Mouse (Mus musculus): Measurements from ENCODE around the gene Gpsm2. TPM values are rescaled to one million over a fixed set of nuclear protein-coding genes. Genes with fewer than 3 reads are reported as not detected.

The Gpsm2 gene
- polyA plus RNA-seq (2012; rRNA removed) (10.3 and 20.1 TPM in 2 replicates), polyA plus RNA-seq (2014; fragmentation: Nextera tagmentation; extraction: Ambion mirVana) (48.6 and 49.4 TPM in 2 replicates)

- H3K9ac ChIP-seq (replicated peaks) = peak within 1 kb of the TSS; percentile 98
- 7% methylated on average over 53 of the region's 53 CpGs for WGBS (ENCODE audit: insufficient replicate concordance)
- H3K4me3 ChIP-seq (ENCODE audit: insufficient read depth in 1 of 2, low read depth in 2 of 2, low read length in 2 of 2) = peak within 1 kb of the TSS; percentile 94 to 97
- DNase-seq (ENCODE audit: low read depth in 3 of 3, low spot score in 3 of 3) (peak; percentile 91 to 93 (median 91)), ATAC-seq (ENCODE audit: insufficient read depth) (peak; percentile 97)
- peaks cover 27% of the 10 kb centered on the region in 2 experiments for H3K4me1 ChIP-seq (replicated peaks; ENCODE audit: control insufficient read depth in 2 of 2, insufficient read depth in 2 of 2, low read length in 1 of 2)
- H3K27ac ChIP-seq = peak within 1 kb of the TSS; percentile 76
- no peak for TF ChIP-seq CTCF (IDR thresholded peaks at IDR 0.05; ENCODE audit: low read depth)
- TF ChIP-seq EP300 (IDR thresholded peaks at IDR 0.05; ENCODE audit: low read depth) = no peak
- H3K36me3 ChIP-seq (replicated peaks; ENCODE audit: control insufficient read depth, insufficient read depth, low read depth) = no peaks in the 10 kb centered on the region; the same call in 1 of the 2 replicates
- H3K9me3 ChIP-seq (ENCODE audit: control insufficient read depth, low read length) = no peaks in the 10 kb centered on the region
- H3K27me3 ChIP-seq (ENCODE audit: control insufficient read depth, insufficient read depth, low read length) = no peaks in the 10 kb centered on the region
- peak within 1 kb of the TSS; percentile 92 for H3K4me2 ChIP-seq (ENCODE audit: low read depth)
Measured at GRCm38 (mm10) chr3:108722036-108722872, at the start of gene Gpsm2. Gpsm2 (minus strand) TSS chr3:108722309.

GRCm38 (mm10) chr3:108770725-108771368 is 48.7 kb upstream of the Gpsm2 start:
- no peak overlapping the region for H3K4me2 ChIP-seq (ENCODE audit: low read depth)
- no peaks in the 10 kb centered on the region for H3K36me3 ChIP-seq (replicated peaks; ENCODE audit: control insufficient read depth, insufficient read depth, low read depth)
- H3K27ac ChIP-seq = no peak overlapping the region
- H3K27me3 ChIP-seq (ENCODE audit: control insufficient read depth, insufficient read depth, low read length) = no peaks in the 10 kb centered on the region
- ATAC-seq (ENCODE audit: insufficient read depth) (peak; percentile 48), DNase-seq (ENCODE audit: low read depth in 3 of 3, low spot score in 3 of 3) (peak in 2 of 3 experiments; percentile 49 to 50)
- TF ChIP-seq CTCF (IDR thresholded peaks at IDR 0.05; ENCODE audit: low read depth) = peak; percentile 75
- no peak for TF ChIP-seq EP300 (IDR thresholded peaks at IDR 0.05; ENCODE audit: low read depth)
- WGBS (ENCODE audit: insufficient replicate concordance) = 48% methylated on average over 6 of the region's 6 CpGs
- H3K9ac ChIP-seq (replicated peaks) = no peak overlapping the region
- no peak overlapping the region for H3K4me3 ChIP-seq (ENCODE audit: insufficient read depth in 1 of 2, low read depth in 2 of 2, low read length in 2 of 2)
- 0 out of 4 replicates have a peak, but pooled peaks cover 0 to 7% of the 10 kb centered on the region in 2 experiments for H3K4me1 ChIP-seq (replicated peaks; ENCODE audit: control insufficient read depth in 2 of 2, insufficient read depth in 2 of 2, low read length in 1 of 2)
- no peaks in the 10 kb centered on the region for H3K9me3 ChIP-seq (ENCODE audit: control insufficient read depth, low read length)

- TF ChIP-seq EP300 (IDR thresholded peaks at IDR 0.05; ENCODE audit: low read depth) (no peak), CTCF (IDR thresholded peaks at IDR 0.05; ENCODE audit: low read depth) (no peak)
- H3K4me1 ChIP-seq (replicated peaks; ENCODE audit: control insufficient read depth in 2 of 2, insufficient read depth in 2 of 2, low read length in 1 of 2) = 0 out of 4 replicates have a peak, but pooled peaks cover 0 to 7% of the 10 kb centered on the region in 2 experiments
- no peaks in the 10 kb centered on the region for H3K36me3 ChIP-seq (replicated peaks; ENCODE audit: control insufficient read depth, insufficient read depth, low read depth)
- no peak for ATAC-seq (ENCODE audit: insufficient read depth)
- no peak overlapping the region for H3K4me3 ChIP-seq (ENCODE audit: insufficient read depth in 1 of 2, low read depth in 2 of 2, low read length in 2 of 2)
- H3K27me3 ChIP-seq (ENCODE audit: control insufficient read depth, insufficient read depth, low read length) = no peaks in the 10 kb centered on the region
- 48% methylated on average over 6 of the region's 6 CpGs for WGBS (ENCODE audit: insufficient replicate concordance)
- no peaks in the 10 kb centered on the region for H3K9me3 ChIP-seq (ENCODE audit: control insufficient read depth, low read length)
- DNase-seq (ENCODE audit: low read depth in 3 of 3, low spot score in 3 of 3) = no peak
- H3K9ac ChIP-seq (replicated peaks) = no peak overlapping the region
- H3K4me2 ChIP-seq (ENCODE audit: low read depth) = no peak overlapping the region
- no peak overlapping the region for H3K27ac ChIP-seq
Measured at GRCm38 (mm10) chr3:108769547-108769946, 47.4 kb upstream of the Gpsm2 start.

- no peak overlapping the region for H3K9ac ChIP-seq (replicated peaks)
- 0 out of 4 replicates have a peak, but pooled peaks cover 0 to 7% of the 10 kb centered on the region in 2 experiments for H3K4me1 ChIP-seq (replicated peaks; ENCODE audit: control insufficient read depth in 2 of 2, insufficient read depth in 2 of 2, low read length in 1 of 2)
- 27% methylated on average over 10 of the region's 10 CpGs for WGBS (ENCODE audit: insufficient replicate concordance)
- H3K27ac ChIP-seq = no peak overlapping the region
- H3K36me3 ChIP-seq (replicated peaks; ENCODE audit: control insufficient read depth, insufficient read depth, low read depth) = no peaks in the 10 kb centered on the region
- H3K9me3 ChIP-seq (ENCODE audit: control insufficient read depth, low read length) = no peaks in the 10 kb centered on the region
- H3K27me3 ChIP-seq (ENCODE audit: control insufficient read depth, insufficient read depth, low read length) = no peaks in the 10 kb centered on the region
- ATAC-seq (ENCODE audit: insufficient read depth) = no peak
- no peak for DNase-seq (ENCODE audit: low read depth in 3 of 3, low spot score in 3 of 3)
- TF ChIP-seq CTCF (IDR thresholded peaks at IDR 0.05; ENCODE audit: low read depth) (no peak), EP300 (IDR thresholded peaks at IDR 0.05; ENCODE audit: low read depth) (no peak)
- no peak overlapping the region for H3K4me3 ChIP-seq (ENCODE audit: insufficient read depth in 1 of 2, low read depth in 2 of 2, low read length in 2 of 2)
- no peak overlapping the region for H3K4me2 ChIP-seq (ENCODE audit: low read depth)
Measured at GRCm38 (mm10) chr3:108767416-108767815, 45.3 kb upstream of the Gpsm2 start.

- Histone ChIP-seq H3K9ac (replicated peaks) (no peak overlapping the region), H3K27me3 (ENCODE audit: control insufficient read depth, insufficient read depth, low read length) (no peaks in the 10 kb centered on the region), H3K36me3 (replicated peaks; ENCODE audit: control insufficient read depth, insufficient read depth, low read depth) (no peaks in the 10 kb centered on the region), H3K27ac (no peak overlapping the region), H3K4me2 (ENCODE audit: low read depth) (no peak overlapping the region), H3K9me3 (ENCODE audit: control insufficient read depth, low read length) (no peaks in the 10 kb centered on the region), H3K4me1 (replicated peaks; ENCODE audit: control insufficient read depth in 2 of 2, insufficient read depth in 2 of 2, low read length in 1 of 2) (0 out of 4 replicates have a peak, but pooled peaks cover 0 to 7% of the 10 kb centered on the region in 2 experiments), H3K4me3 (ENCODE audit: insufficient read depth in 1 of 2, low read depth in 2 of 2, low read length in 2 of 2) (no peak overlapping the region)
- TF ChIP-seq CTCF (IDR thresholded peaks at IDR 0.05; ENCODE audit: low read depth) (no peak), EP300 (IDR thresholded peaks at IDR 0.05; ENCODE audit: low read depth) (no peak)
- DNase-seq (ENCODE audit: low read depth in 3 of 3, low spot score in 3 of 3) (no peak), ATAC-seq (ENCODE audit: insufficient read depth) (no peak)
- 69% methylated on average over 7 of the region's 7 CpGs for WGBS (ENCODE audit: insufficient replicate concordance)
Measured at GRCm38 (mm10) chr3:108766943-108767342, 44.8 kb upstream of the Gpsm2 start.

Data from liver, embryonic 14.5 days (tissue).